Mouse (Mus musculus) MN1 (cell line): ENCODE measurements around the gene Ola1.

Experiments used
- DNase-seq: peaks from one replicate; pipeline ENCODE4 v3.0.0-alpha.2; 2016; ENCODE audit warnings: low spot score

Gene Ola1

DNA sequence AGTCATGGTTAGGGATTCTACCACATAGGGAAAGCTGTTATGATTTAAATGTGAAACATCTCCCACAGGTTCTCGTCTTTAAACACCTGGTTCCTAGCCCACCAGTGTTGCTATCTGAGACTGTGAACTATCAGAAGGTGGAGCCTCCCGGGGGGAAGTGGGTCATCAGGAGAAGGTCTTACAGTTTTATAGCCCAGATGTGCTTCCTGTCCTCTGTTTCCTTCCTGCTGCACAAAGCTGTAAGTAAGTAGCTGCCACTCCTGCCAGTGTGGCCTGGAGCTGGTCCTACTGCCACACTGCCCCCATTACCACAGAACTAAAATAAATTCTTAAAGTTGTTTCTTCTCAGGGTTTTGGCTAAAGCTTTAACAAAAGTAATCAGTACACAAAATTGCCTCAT, 72.6 kb downstream of the Ola1 start:
- no peak for DNase-seq

DNA sequence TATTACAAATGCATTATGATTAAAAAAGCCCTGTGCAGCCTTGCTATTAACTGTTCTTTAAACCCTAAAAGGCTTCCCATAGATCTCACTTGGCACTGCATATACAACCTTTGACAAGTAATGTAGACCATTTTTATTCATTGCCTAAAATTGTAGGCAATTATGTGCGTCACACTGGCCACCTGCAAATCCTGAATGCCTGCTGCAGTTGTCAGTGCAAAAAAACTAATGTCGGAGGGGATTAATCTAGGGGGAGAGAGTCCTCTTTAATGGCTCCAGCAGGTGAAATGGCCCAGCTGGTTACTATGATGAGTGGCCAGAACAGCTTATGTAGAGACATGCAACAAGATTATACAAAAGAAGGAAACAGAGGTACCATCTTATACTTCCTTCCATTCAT, 75.0 kb downstream of the Ola1 start:
- no peak for DNase-seq

DNA sequence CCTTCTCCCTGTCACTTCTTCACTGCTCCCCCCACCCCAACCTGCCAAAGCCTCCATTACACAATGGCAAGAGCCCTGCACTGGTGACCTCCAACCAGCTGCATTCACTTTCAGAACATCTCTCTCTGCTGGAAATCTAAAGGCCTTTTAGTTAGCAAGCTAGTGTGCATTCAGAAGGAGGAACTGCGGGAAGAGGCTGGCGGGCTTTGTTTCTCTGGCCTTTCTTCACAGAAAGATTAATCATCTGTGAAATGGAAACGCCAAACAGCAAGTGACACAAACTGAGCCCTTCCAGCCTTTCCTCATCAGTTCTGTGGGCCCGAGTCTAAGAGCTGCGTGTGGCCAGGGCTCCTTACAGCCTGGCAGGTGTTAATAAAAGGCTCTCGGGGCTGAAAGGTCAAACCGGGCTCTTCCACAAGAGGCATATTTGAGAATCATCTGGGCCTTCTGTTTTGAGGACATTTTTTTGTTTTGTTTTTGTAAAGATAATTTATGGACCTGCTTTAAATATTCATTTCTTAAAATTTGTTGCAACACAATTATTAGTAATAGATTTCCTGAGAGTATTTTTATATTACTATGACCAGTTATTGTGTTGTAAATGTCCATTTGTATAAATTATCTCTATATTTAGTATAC, 75.8 kb downstream of the Ola1 start:
- DNase-seq, result no peak

DNA sequence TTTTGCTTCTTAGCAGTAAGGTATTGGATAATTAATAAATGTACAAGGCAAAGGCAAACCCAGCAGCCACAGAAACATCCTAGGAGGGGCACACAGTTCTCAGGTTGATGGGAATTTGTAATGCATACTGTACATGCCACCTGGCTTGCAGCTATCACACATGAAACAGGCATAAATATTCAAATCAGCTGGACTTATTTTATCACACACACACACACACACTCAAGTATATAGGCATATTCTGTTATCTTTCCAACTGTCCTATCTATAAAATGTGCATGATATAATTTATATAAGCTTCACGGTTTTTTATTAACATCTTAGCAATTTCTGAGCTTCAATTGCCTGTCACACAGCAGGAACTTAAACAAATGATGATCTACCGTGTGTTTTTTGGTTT, 85.8 kb downstream of the Ola1 start:
- no peak for DNase-seq

GRCm38 (mm10) chr2:73127686-73128085, 91.0 kb downstream of the Ola1 start:
- DNase-seq, result no peak

DNA sequence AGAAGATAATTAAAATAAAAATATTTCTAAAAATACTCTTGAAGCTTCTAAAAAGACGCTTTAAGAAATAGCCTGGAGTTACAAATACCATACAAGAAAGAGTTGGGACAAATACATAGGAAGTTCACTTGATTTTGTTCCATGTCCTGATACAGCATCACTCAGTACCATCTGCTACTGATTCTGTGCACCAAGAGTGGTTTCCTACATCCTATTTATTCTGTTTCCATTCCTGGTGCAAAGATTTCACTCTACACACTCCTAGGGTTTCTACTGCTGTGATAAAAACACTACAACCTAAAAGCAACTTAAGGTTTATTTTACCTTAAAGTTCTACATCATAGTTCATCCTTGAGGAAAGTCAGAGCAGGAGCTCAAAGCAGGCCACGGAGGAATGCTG, 99.9 kb downstream of the Ola1 start:
- no peak for DNase-seq

- no peak for DNase-seq
Observed at GRCm38 (mm10) chr2:73107089-73107488, 111.6 kb downstream of the Ola1 start.

GRCm38 (mm10) chr2:73096491-73096890, 122.2 kb downstream of the Ola1 start:
- no peak for DNase-seq

DNA sequence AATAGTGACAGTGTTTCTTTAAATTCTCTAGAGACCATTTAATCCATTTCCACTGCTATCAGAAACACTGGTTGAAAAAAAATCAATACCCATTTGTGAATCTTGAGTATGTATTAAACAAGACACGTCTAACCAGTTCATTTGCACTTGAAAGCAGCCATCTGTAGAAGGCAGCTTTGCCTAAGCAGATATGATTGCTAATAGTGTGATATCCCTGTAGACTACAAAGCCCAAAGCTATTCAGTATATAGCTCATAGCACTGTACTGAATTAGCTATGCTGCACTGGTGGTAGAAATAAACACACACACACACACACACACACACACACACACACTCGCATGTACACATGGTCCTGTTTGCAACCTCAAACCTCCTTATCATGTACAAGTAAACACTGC, 123.4 kb downstream of the Ola1 start:
- no peak for DNase-seq

DNA sequence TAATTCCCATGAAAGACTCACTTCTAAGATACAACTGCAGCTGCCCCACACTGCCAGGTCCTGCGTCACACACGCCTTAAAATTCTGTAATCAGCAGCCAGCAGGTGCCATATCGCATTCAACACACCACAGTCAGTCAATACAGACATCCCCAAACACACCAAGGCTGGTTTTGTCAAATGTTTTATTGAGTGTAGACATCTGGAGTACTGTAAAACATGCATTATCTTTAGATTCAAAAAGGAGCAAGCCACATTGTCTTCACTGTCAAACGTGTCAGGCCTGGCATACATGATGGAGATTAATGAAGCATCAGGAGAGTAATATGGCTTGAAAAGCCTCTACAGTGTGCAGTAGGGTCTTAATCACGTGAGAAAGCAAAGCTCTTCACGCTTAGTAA, 125.7 kb downstream of the Ola1 start:
- DNase-seq, result peak; percentile 39

- DNase-seq, result no peak
Observed at GRCm38 (mm10) chr2:73091302-73091701, 127.4 kb downstream of the Ola1 start.

- DNase-seq, result no peak
Observed at GRCm38 (mm10) chr2:73087641-73088040, 131.1 kb downstream of the Ola1 start.

DNA sequence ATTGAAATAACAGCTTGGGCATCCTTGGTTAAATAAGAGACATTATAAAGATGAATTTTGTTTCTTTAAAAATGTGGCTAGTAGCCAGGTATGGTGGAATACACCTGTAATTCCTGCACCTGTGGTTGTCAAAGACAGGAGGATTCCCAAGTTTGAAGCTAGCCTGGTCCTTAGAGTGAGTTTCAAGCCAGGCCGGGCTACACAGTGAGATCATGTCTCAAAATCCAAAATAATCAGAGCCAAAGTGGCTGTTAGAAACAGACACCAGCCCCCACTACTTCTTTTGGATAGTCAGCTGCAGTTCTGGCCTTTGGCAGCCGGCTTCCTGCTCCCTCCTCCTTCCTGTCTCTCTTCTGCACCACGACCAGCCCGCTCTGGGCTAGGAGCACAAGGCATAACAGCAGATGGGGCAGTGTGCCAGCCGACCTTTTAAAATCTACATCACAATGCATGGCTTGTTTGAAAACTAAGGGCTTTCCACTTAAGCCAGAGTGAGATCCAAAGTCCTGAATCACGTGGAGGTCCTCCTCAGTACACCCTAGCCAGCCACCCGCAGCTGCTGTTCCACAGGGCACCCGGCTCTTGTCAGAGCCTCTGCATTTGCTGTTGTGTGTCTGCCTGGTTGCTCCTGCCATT, 132.9 kb downstream of the Ola1 start:
- peak; percentile 84 for DNase-seq

DNA sequence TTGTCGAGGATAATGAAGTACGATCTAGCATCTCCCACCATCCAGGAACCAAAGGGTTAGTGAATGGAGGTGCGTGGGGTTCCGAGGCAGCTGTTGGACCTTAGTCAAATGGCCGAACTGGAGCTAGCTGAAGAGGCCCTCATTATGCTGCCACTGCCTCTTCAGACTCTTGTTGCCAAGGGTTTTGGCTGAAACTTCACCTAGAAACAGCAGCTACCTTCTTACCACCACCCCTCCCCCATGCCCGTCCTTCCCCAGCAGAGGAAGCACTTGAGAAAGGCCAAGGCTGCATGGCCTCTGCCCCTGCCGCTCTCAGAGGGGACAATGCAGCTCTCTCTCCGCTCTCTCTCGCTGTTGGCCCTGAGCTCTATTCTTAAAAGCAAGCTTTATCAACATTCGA, 136.2 kb downstream of the Ola1 start:
- no peak for DNase-seq

GRCm38 (mm10) chr2:73081861-73082260, 136.9 kb downstream of the Ola1 start:
- DNase-seq, result no peak

DNA sequence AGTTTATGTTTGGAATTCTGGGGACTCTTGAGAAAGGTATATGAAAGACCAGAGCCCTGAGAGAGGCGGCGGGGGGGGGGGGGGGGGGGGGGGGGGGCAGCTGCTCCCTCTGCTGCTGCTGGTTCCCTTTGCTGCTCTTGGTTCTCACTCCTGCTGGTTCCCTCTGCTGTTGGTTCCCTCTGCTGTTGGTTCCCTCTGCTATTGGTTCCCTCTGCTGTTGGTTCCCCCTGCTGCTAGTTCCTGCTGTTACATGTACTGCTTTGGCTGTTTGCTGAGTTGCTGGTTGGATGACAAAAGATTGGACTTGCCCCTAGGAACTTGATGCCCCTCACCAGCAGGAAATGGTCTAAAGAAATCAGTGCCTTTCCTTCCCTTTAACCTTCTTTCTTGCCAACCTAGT, 138.6 kb downstream of the Ola1 start:
- no peak for DNase-seq

DNA sequence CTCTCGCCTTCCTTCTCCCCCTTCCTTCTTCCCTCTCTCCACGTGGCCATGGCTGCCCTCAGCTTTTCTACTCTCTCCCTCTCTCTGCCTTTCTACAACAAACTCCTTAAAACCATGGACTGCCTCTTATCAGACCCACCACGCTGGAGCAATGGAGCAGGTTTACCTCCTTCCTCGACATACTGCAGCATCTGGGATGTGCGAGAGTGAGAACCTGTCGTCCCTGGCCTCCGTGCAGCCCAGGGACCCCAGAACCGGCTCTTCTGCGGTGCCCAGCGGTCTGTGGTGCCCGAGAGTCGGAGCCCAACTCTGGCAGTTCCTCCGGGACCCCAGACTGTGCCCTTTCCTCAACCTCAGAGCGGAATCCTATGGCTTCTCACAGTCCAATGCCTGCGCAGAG, 139.4 kb downstream of the Ola1 start:
- no peak for DNase-seq

DNA sequence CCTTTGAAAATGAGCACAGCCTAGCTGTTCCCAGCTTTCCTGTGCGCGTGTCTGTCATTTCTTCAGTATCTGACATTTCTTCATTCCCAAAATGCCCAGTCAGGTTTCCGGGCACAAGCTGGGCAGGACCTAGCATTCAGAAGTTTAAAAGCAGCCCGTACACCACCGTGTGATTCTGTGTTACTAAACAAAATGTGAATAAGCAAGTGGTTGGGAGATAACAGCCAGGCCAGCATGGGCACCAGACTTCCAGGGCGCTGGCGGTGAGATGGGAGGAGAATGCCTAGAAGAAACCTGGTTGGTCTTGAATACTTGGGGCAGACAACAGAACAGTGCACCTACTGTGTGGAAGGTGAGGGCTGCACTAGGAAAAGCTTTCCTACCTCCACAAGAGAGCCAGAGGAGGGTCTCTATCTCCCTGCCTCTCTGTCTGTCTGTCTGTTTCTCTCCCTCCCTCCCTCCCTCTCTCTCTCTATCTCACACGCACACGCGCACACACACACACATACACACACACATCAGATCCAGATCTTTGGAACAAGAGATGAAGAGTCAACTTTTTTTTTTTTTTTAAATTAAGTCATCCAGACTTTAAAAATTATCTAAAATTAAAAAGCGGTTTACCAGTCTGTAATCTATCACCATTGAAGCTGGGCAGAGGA, 144.8 kb downstream of the Ola1 start:
- DNase-seq, result no peak

DNA sequence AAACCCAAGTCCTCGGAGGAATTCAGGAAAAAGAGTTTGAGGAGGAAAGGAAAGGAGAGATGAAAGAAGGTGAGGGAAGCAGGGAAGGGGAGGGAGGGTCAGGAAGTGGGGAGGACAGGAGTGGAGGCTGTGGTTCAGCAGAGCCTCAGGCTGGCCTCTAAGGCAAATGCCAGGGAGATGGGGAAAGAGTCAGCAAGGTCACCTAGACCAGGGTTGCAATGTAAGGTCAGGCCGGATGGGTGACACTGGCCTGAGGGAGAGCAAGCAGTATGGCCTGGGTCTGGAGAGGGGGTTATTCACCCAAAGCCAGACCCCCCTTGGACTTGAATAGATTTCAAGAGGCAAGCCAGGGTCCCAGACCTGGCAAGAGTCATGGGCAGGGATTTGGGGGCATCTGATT, 147.5 kb downstream of the Ola1 start:
- no peak for DNase-seq

DNA sequence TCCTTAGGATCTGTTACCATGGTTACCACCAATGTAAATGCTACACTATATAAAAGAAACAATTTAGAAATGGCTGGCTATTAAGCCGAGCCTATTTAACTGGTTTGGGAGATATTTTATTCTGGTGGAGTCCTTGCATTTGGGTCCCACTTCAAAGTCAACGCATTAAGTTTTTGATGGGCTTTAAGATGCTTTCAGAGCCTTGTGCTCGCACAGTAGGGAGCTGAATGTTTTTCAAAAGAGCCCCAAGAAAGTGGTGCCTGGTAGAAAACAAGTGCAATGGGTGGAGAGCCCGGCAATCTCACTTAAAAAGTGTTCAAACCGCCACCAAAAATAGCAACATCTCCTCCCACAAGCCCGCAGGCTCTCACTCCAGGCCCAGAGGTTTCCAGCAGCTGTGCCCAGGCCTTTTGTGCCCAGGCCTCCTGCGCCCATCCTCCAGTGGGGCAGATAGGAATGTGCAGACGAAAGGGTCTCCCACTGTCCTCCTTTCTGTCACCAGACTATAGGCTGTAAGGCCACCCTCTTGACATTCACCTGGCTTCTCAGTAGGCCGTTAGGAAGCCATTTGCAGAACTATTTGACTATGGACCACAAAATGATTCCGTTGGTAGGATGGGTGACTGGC, 148.2 kb downstream of the Ola1 start:
- DNase-seq, result no peak

- DNase-seq, result no peak
Observed at GRCm38 (mm10) chr2:73069223-73069825, 149.4 kb downstream of the Ola1 start.

GRCm38 (mm10) chr2:73066307-73067167, 152.2 kb downstream of the Ola1 start:
- no peak for DNase-seq
